Mouse (Mus musculus) cortical plate, adult 2 months (tissue): Measurements from ENCODE around the gene Rgr.

ENCODE experiments used
- CTCF ChIP-seq: fragments of 200-500 bp; IDR thresholded peaks from 2 replicates; pipeline ENCODE4 v1.5.1; 2011; ENCODE audit warnings: mild to moderate bottlenecking, control low read depth, low read length; ENCODE audit not compliant: insufficient read depth; ENCODE audit errors: extremely low read depth
- POLR2A ChIP-seq: fragments of 200-500 bp; IDR thresholded peaks from 2 replicates; pipeline ENCODE4 v1.6.1; 2011; ENCODE audit warnings: mild to moderate bottlenecking, low read length, control low read depth; ENCODE audit not compliant: insufficient read depth; ENCODE audit errors: extremely low read depth

GRCm38 (mm10) chr14:37064849-37065248, 16.1 kb upstream of the Rgr start:
- 0 out of 2 replicates have a peak, but pooled peaks have one; percentile 12 for TF ChIP-seq CTCF
- TF ChIP-seq POLR2A: no peak
